Mouse (Mus musculus) MEL (cell line): ENCODE measurements around the gene Smad6. TPM values are rescaled to one million over a fixed set of nuclear protein-coding genes. Genes with fewer than 3 reads are reported as not detected.

Experiments used
- DNase-seq: peaks from one replicate; pipeline ENCODE4 v3.0.0; 2011; ENCODE audit warnings: low read depth, low spot score
- H3K27ac ChIP-seq: 2 replicates; pipeline ENCODE4 v1.5.1; 2012; ENCODE audit warnings: low read depth, mild to moderate bottlenecking, control low read depth, low read length, moderate library complexity; ENCODE audit not compliant: control insufficient read depth
- H3K27me3 ChIP-seq, 2 experiments: fragments of 150-350 bp in 1 of 2; sonication (generic) in 1 of 2; 2 replicates each; pipeline ENCODE4 v1.6.1; 2012; ENCODE audit warnings: low read length in 2 of 2, mild to moderate bottlenecking in 2 of 2, improper control_type of control experiment in 1 of 2, moderate library complexity in 1 of 2; ENCODE audit not compliant: insufficient read depth in 2 of 2, control insufficient read depth in 1 of 2
- H3K36me3 ChIP-seq, 2 experiments: 2 replicates each; pipeline ENCODE4 v1.6.1; 2012 to 2014; ENCODE audit warnings: low read length in 2 of 2, improper control_type of control experiment in 1 of 2, inconsistent platforms in 1 of 2, mild to moderate bottlenecking in 1 of 2; ENCODE audit not compliant: insufficient read depth in 2 of 2, control insufficient read depth in 1 of 2
- H3K4me1 ChIP-seq, 2 experiments: fragments of 150-350 bp in 1 of 2; sonication (generic) in 1 of 2; 2 replicates each; pipeline ENCODE4 v1.6.1; 2012; ENCODE audit warnings: low read length in 2 of 2, improper control_type of control experiment in 1 of 2, mild to moderate bottlenecking in 1 of 2; ENCODE audit not compliant: insufficient read depth in 2 of 2, control insufficient read depth in 1 of 2
- H3K4me3 ChIP-seq, 2 experiments: fragments of 150-350 bp in 1 of 2; sonication (generic) in 1 of 2; 2 replicates each; pipeline ENCODE4 v1.5.1; 2012; ENCODE audit warnings: low read depth in 2 of 2, low read length in 2 of 2, mild to moderate bottlenecking in 2 of 2, moderate library complexity in 2 of 2, control low read depth in 1 of 2, improper control_type of control experiment in 1 of 2; ENCODE audit not compliant: control insufficient read depth in 1 of 2, insufficient read depth in 1 of 2
- H3K79me2 ChIP-seq: 2 replicates; pipeline ENCODE4 v1.6.1; 2012; ENCODE audit warnings: mild to moderate bottlenecking, low read length, moderate library complexity; ENCODE audit not compliant: control insufficient read depth, poor library complexity, insufficient read depth
- H3K9ac ChIP-seq: 2 replicates; pipeline ENCODE4 v1.6.1; 2012; ENCODE audit warnings: low read depth, mild to moderate bottlenecking, control low read depth, low read length, moderate library complexity; ENCODE audit not compliant: control insufficient read depth, poor library complexity, severe bottlenecking
- H3K9me3 ChIP-seq: fragments of 150-350 bp; sonication (generic); replicated peaks from 2 replicates; pipeline ENCODE4 v1.6.1; 2012; ENCODE audit warnings: mild to moderate bottlenecking, low read length, improper control_type of control experiment, moderate library complexity; ENCODE audit not compliant: insufficient read depth
- CTCF ChIP-seq, 3 experiments: IDR thresholded peaks in 2 of 3; conservative IDR thresholded peaks in 1 of 3; 2 replicates each; pipeline ENCODE4 v1.5.1; 2011 to 2012; ENCODE audit warnings: low read length in 3 of 3, low read depth in 2 of 3, mild to moderate bottlenecking in 2 of 3, improper control_type of control experiment in 1 of 3, inconsistent platforms in 1 of 3, mixed read lengths in 1 of 3, moderate library complexity in 1 of 3; ENCODE audit not compliant: control insufficient read depth in 1 of 3, insufficient read depth in 1 of 3, poor library complexity in 1 of 3, severe bottlenecking in 1 of 3
- E2F4 ChIP-seq: IDR thresholded peaks from 2 replicates; pipeline ENCODE4 v1.6.1; 2011; ENCODE audit warnings: low read depth, low read length, improper control_type of control experiment, borderline replicate concordance
- MEF2A ChIP-seq: IDR thresholded peaks from 2 replicates; pipeline ENCODE4 v1.6.1; 2014; ENCODE audit warnings: low read depth, mild to moderate bottlenecking, inconsistent platforms, low read length, improper control_type of control experiment; ENCODE audit not compliant: poor library complexity, insufficient replicate concordance, severe bottlenecking; ENCODE audit errors: extremely low read depth
- MXI1 ChIP-seq: IDR thresholded peaks from 2 replicates; pipeline ENCODE4 v1.6.1; 2011; ENCODE audit warnings: mild to moderate bottlenecking, low read depth, low read length, improper control_type of control experiment
- MYC ChIP-seq: IDR thresholded peaks from 2 replicates; pipeline ENCODE4 v1.6.1; 2011; ENCODE audit warnings: low read depth, mild to moderate bottlenecking, low read length, improper control_type of control experiment, moderate library complexity
- RAD21 ChIP-seq: IDR thresholded peaks from 2 replicates; pipeline ENCODE4 v1.6.1; 2011; ENCODE audit warnings: mild to moderate bottlenecking, low read depth, low read length, improper control_type of control experiment
- SMC3 ChIP-seq: IDR thresholded peaks from 2 replicates; pipeline ENCODE4 v1.6.1; 2011; ENCODE audit warnings: low read depth, low read length, improper control_type of control experiment
- ZC3H11A ChIP-seq: IDR thresholded peaks from 2 replicates; pipeline ENCODE4 v1.6.1; 2012; ENCODE audit warnings: low read depth, mild to moderate bottlenecking, inconsistent platforms, low read length, improper control_type of control experiment
- polyA plus RNA-seq, 2 experiments: library from polyadenylated mRNA; stranded (reverse) in 1 of 2; unstranded in 1 of 2; fragments of >175 nt in 1 of 2; fragments of >200 nt in 1 of 2; gene quantifications; 2 replicates each; pipeline versions ENCODE4 v1.2.1 to v1.2.4; 2012; ENCODE audit warnings: low replicate concordance in 2 of 2, low read depth in 1 of 2; ENCODE audit not compliant: insufficient read length in 2 of 2, insufficient read depth in 1 of 2, missing spikeins in 1 of 2
- total RNA-seq: library from RNA; depleted of rRNA; stranded (reverse); fragments of 300-350 nt; gene quantifications from 2 replicates; pipeline ENCODE4 v1.2.3, GENCODE M21; 2012; rRNA removed

The Smad6 gene
- total and polyA plus RNA-seq, 3 experiments: 2.2 to 3.9 TPM; not detected in 1

- H3K79me2 ChIP-seq: no peaks in the 10 kb centered on the region
- peak; percentile 85 for DNase-seq
- H3K9me3 ChIP-seq: no peaks in the 10 kb centered on the region
- TF ChIP-seq RAD21 (peak; percentile 65), MYC (no peak), ZC3H11A (peak; percentile 54), MXI1 (no peak), SMC3 (peak; percentile 80), CTCF (IDR thresholded peaks at IDR 0.05 in 2 of 3, conservative IDR thresholded peaks at IDR 0.05 in 1 of 3; ENCODE audit: control insufficient read depth in 1 of 3, insufficient read depth in 1 of 3, low read depth in 2 of 3, low read length in 3 of 3, poor library complexity in 1 of 3, severe bottlenecking in 1 of 3) (peak; percentile 75 to 98 (median 88)), MEF2A (no peak)
- no peak overlapping the region for H3K4me3 ChIP-seq
- H3K27ac ChIP-seq: no peak overlapping the region
- no peaks in the 10 kb centered on the region for H3K4me1 ChIP-seq
- no peaks in the 10 kb centered on the region for H3K36me3 ChIP-seq
- peaks cover 0 to 3% of the 10 kb centered on the region in 2 experiments; a peak in 1 of 4 replicates for H3K27me3 ChIP-seq
- no peak overlapping the region for H3K9ac ChIP-seq
Observed at GRCm38 (mm10) chr9:63909618-63910017, 112.2 kb downstream of the Smad6 start.

DNA sequence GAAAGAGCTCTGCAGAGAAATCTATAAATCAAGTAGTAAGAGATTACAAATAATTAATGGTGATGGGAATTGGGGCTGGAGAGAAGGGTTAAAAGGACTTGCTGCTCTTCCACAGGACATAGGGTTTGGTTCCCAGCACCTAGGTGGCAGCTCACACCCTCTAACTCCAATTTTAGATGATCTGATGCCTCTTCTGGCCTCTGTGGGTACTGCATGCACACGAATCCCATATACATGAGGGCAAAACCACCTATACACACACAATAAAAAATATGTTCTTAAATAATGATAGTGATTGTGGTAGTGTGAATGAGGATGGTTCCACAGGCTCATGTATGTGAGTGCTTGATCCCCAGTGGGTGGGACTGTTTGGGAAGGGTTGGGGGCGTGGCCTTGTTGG is 117.3 kb downstream of the Smad6 start:
- no peak overlapping the region for H3K9ac ChIP-seq
- no peak overlapping the region for H3K27ac ChIP-seq
- TF ChIP-seq CTCF (IDR thresholded peaks at IDR 0.05 in 2 of 3, conservative IDR thresholded peaks at IDR 0.05 in 1 of 3; ENCODE audit: control insufficient read depth in 1 of 3, insufficient read depth in 1 of 3, low read depth in 2 of 3, low read length in 3 of 3, poor library complexity in 1 of 3, severe bottlenecking in 1 of 3) (peak; percentile 26 to 59 (median 49); a peak in 4 of 6 replicates), E2F4 (no peak)
- no peaks in the 10 kb centered on the region for H3K4me1 ChIP-seq
- H3K27me3 ChIP-seq: peaks cover 0 to 5% of the 10 kb centered on the region in 2 experiments; a peak in 2 of 4 replicates
- no peak overlapping the region for H3K4me3 ChIP-seq
- peak; percentile 51 for DNase-seq
- no peaks in the 10 kb centered on the region for H3K9me3 ChIP-seq
- no peaks in the 10 kb centered on the region for H3K79me2 ChIP-seq
- H3K36me3 ChIP-seq: no peaks in the 10 kb centered on the region

Other genes with a start within 250 kb of the Smad6 start
- gene Lctl, start 95.1 kb upstream of the Smad6 start, total RNA-seq: 0.46 and 0.54 TPM in 2 replicates
- not detected for gene Lctl, start 95.1 kb upstream of the Smad6 start, polyA plus RNA-seq
- gene Zwilch, start 151.0 kb upstream of the Smad6 start, total RNA-seq: 60.6 and 67.5 TPM in 2 replicates
- 10 to 100 TPM in 1 of 2 experiments, not detected in 1; 89.2 TPM for gene Zwilch, start 151.0 kb upstream of the Smad6 start, polyA plus RNA-seq
- gene Rpl4, start 151.3 kb upstream of the Smad6 start, total RNA-seq: 1,761 and 1,775 TPM in 2 replicates
- 1,000 to 10,000 TPM in 1 of 2 experiments, 100 to 1,000 TPM in 1; 124 to 3,157 TPM for gene Rpl4, start 151.3 kb upstream of the Smad6 start, polyA plus RNA-seq
- 9.4 and 10.6 TPM in 2 replicates for gene Snapc5, start 157.2 kb upstream of the Smad6 start, total RNA-seq
- 1 to 10 TPM in 1 of 2 experiments, not detected in 1; 8.6 TPM for gene Snapc5, start 157.2 kb upstream of the Smad6 start, polyA plus RNA-seq
- 0.27 and 0.42 TPM in 2 replicates for gene Uchl4, start 213.1 kb upstream of the Smad6 start, total RNA-seq
- gene Uchl4, start 213.1 kb upstream of the Smad6 start, polyA plus RNA-seq: 1 to 10 TPM in 1 of 2 experiments, not detected in 1; 7.4 TPM
- 29.2 and 40.4 TPM in 2 replicates for gene Map2k1, start 231.6 kb upstream of the Smad6 start, total RNA-seq
- gene Map2k1, start 231.6 kb upstream of the Smad6 start, polyA plus RNA-seq: 10 to 100 TPM in 1 of 2 experiments, not detected in 1; 48.0 TPM